Mouse (Mus musculus): ENCODE measurements at regions not wholly inside any gene's neighbourhood (a gene's known extent, or its start where the extent isn't known, plus 50 kb on each side); places are given as distances from the start of the nearest gene placed in this dataset.

- TF ChIP-seq NRF1 (IDR thresholded peaks at IDR 0.05; ENCODE audit: insufficient read depth, low read depth, low read length, poor library complexity, severe bottlenecking), result no peak
- TF ChIP-seq GATA1 (IDR thresholded peaks at IDR 0.05; ENCODE audit: low read depth, low read length), result no peak
- no peak for TF ChIP-seq POLR2A (IDR thresholded peaks at IDR 0.05; ENCODE audit: control insufficient read depth in 1 of 2, insufficient read depth in 1 of 2, low read depth in 1 of 2, low read length in 2 of 2, poor library complexity in 1 of 2)
Measured at GRCm38 (mm10) chr4:26223267-26223666, 123.4 kb downstream of the Manea start.
